Comparison of ENCODE assay signal across 9 mouse cellular contexts in the genomic region with DNA sequence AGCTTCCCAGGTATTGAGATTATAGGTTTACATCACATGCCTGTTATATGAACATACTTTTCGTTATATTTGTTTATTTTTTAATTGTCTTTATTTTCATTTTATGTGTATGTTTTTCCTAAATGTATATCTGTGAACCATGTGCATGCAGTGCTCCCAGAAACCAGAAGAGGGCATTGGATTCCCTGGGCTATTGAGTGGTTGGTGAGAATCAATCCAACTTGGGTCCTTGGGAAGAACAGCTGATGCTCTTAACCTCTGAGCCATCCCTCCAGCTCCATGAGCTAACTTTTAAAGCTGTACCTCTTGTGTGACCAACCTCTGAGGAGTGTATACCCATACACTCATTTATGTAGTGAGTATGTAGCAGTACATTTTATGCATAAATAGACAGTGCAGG. TPM values are rescaled to one million over a fixed set of nuclear protein-coding genes. Genes with fewer than 3 reads are reported as not detected.
DNase-seq lines count a peak whose midpoint lies in the region; ATAC-seq and TF ChIP-seq lines count a peak whose summit lies in the region.
"Had no signal": no experiment of that assay in that cellular context is flagged by ENCODE, and none has a peak within 500 bp of the region (broad histone marks: within the 10 kb centered on the region; RNA-seq: fewer than 3 reads in every experiment).

No protein-coding gene starts in this region.

- no peaks in the 10 kb centered on the region for H3K27me3 ChIP-seq in E14TG2a.4 (ENCODE audit: insufficient read depth, low read length)
- H3K27me3 ChIP-seq: limb, embryonic 13.5 days had no signal

- peak; percentile 31 for DNase-seq in cerebellum, adult 9-10 months
- peak; percentile 25 to 45 for DNase-seq in layer of hippocampus, postnatal 10 days (ENCODE audit: low spot score in 2 of 2)
- no peak for DNase-seq in layer of hippocampus, postnatal 36 days
- DNase-seq in thymus, postnatal 4 days: peak; percentile 58

- peak; percentile 51 for TF ChIP-seq CTCF in E14TG2a.4 (conservative IDR thresholded peaks at IDR 0.05; ENCODE audit: low read length)

- peaks cover 20% of the 10 kb centered on the region for H3K4me1 ChIP-seq in E14TG2a.4 (replicated peaks; ENCODE audit: low read depth, low read length)
- H3K4me1 ChIP-seq: limb, embryonic 13.5 days had no signal

- H3K9me3 ChIP-seq in E14TG2a.4 (ENCODE audit: low read length): no peaks in the 10 kb centered on the region
- H3K9me3 ChIP-seq: limb, embryonic 13.5 days had no signal

- H3K36me3 ChIP-seq in E14TG2a.4 (ENCODE audit: insufficient read depth, low read length): peaks cover 65% of the 10 kb centered on the region

- H3K4me3 ChIP-seq in E14TG2a.4 (replicated peaks; ENCODE audit: low read length): no peak overlapping the region
- H3K4me3 ChIP-seq: limb, embryonic 13.5 days had no signal

- no peak for ATAC-seq in cerebellum, adult (ENCODE audit: insufficient number of reproducible peaks, low FRiP score, low TSS enrichment)
- ATAC-seq in inflammation-experienced regulatory T-cells, adult 6 months: peak; percentile 70
- no peak for ATAC-seq in erythroblast, adult 5-6 weeks (replicated peaks; ENCODE audit: low FRiP score, poor library complexity, severe bottlenecking)

RNA-seq across cellular contexts. Expression of gene Adora2a, which starts 39.2 kb away (rescaled TPM):
- total RNA-seq in layer of hippocampus, postnatal 10 days (2021): 1 to 10 TPM; 3.2 to 5.0 TPM
- 1 to 10 TPM; 3.1 to 3.2 TPM for total RNA-seq in layer of hippocampus, postnatal 36 days (2021)
- polyA plus RNA-seq in inflammation-experienced regulatory T-cells, adult 6 months (2017; shearing (Covaris generic)): 10 to 100 TPM; 16.5 to 35.9 (median 32.7) TPM
- 0.42 TPM in 1 of 2 replicates, not detected in the other for total RNA-seq in erythroblast, adult 5-6 weeks (2015; ENCODE audit: low replicate concordance)
- 0.17 TPM in 1 of 2 replicates, not detected in the other for total RNA-seq in erythroblast, adult 5-6 weeks (2017; ENCODE audit: low replicate concordance)

Comparison
In these comparisons a context has a peak if more than half of its experiments do, and no peak if none do; other contexts are left out.
1. DNase-seq: peak in cerebellum, adult 9-10 months (single experiment), layer of hippocampus, postnatal 10 days (2 of 2) and thymus, postnatal 4 days (single experiment); none in layer of hippocampus, postnatal 36 days (0 of 2).